Mouse (Mus musculus) CH12.LX (cell line): Measurements from ENCODE around the gene Fam178b. TPM values are rescaled to one million over a fixed set of nuclear protein-coding genes. Genes with fewer than 3 reads are reported as not detected.

Source experiments
- DNase-seq: peaks from one replicate; pipeline ENCODE4 v3.0.0-alpha.2; 2013; ENCODE audit errors: extremely low read depth
- H3K27ac ChIP-seq: 2 replicates; pipeline ENCODE4 v1.5.1; 2012; ENCODE audit warnings: low read depth, mild to moderate bottlenecking, control low read depth, moderate library complexity; ENCODE audit not compliant: insufficient read depth
- H3K27me3 ChIP-seq: replicated peaks from 2 replicates; pipeline ENCODE3; 2012; ENCODE audit warnings: inconsistent platforms
- H3K36me3 ChIP-seq, 2 experiments: replicated peaks in 1 of 2; 2 replicates each; pipeline versions ENCODE3 to v1.6.1; 2012; ENCODE audit warnings: inconsistent platforms in 1 of 2, low read length in 1 of 2, mild to moderate bottlenecking in 1 of 2, mixed read lengths in 1 of 2, moderate library complexity in 1 of 2; ENCODE audit not compliant: control insufficient read depth in 1 of 2, insufficient read depth in 1 of 2
- H3K4me1 ChIP-seq, 2 experiments: 2 replicates each; pipeline ENCODE4 v1.6.1; 2012; ENCODE audit warnings: inconsistent platforms in 1 of 2, moderate library complexity in 1 of 2; ENCODE audit not compliant: insufficient read depth in 2 of 2, control insufficient read depth in 1 of 2
- H3K4me2 ChIP-seq: 2 replicates; pipeline ENCODE4 v1.6.1; 2012; ENCODE audit warnings: low read depth, mild to moderate bottlenecking, control low read depth; ENCODE audit not compliant: poor library complexity, insufficient read depth, severe bottlenecking
- H3K4me3 ChIP-seq, 3 experiments: fragments of 150-350 bp in 1 of 3; sonication (generic) in 1 of 3; replicated peaks in 1 of 3; 2 replicates each; pipeline versions ENCODE3 to v1.5.1; 2011 to 2012; ENCODE audit warnings: low read depth in 2 of 3, low read length in 2 of 3, mild to moderate bottlenecking in 2 of 3, moderate library complexity in 2 of 3, control low read depth in 1 of 3, improper control_type of control experiment in 1 of 3, inconsistent platforms in 1 of 3, mixed read lengths in 1 of 3; ENCODE audit not compliant: poor library complexity in 1 of 3
- H3K79me2 ChIP-seq: replicated peaks from 2 replicates; pipeline ENCODE4 v1.6.1; 2012; ENCODE audit warnings: mild to moderate bottlenecking, moderate library complexity; ENCODE audit not compliant: control insufficient read depth, poor library complexity, insufficient read depth, severe bottlenecking; ENCODE audit errors: extremely low read depth
- H3K9ac ChIP-seq: 2 replicates; pipeline ENCODE4 v1.6.1; 2012; ENCODE audit warnings: low read depth, mild to moderate bottlenecking, control low read depth, moderate library complexity; ENCODE audit not compliant: insufficient read depth
- H3K9me3 ChIP-seq: replicated peaks from 2 replicates; pipeline ENCODE3; 2012; ENCODE audit warnings: low read length, inconsistent platforms, mixed read lengths
- BHLHE40 ChIP-seq: IDR thresholded peaks from 2 replicates; pipeline ENCODE4 v1.6.1; 2011; ENCODE audit warnings: mild to moderate bottlenecking, low read depth, low read length, improper control_type of control experiment
- CHD1 ChIP-seq: IDR thresholded peaks from 2 replicates; pipeline ENCODE4 v1.6.1; 2012; ENCODE audit warnings: low read depth, low read length, improper control_type of control experiment, inconsistent platforms
- EP300 ChIP-seq: IDR thresholded peaks from 2 replicates; pipeline ENCODE4 v1.6.1; 2011; ENCODE audit warnings: low read length, improper control_type of control experiment
- GABPA ChIP-seq: IDR thresholded peaks from 2 replicates; pipeline ENCODE4 v1.6.1; 2012; ENCODE audit warnings: low read depth, low read length, improper control_type of control experiment, inconsistent platforms; ENCODE audit not compliant: insufficient replicate concordance
- HCFC1 ChIP-seq: IDR thresholded peaks from 2 replicates; pipeline ENCODE4 v1.6.1; 2012; ENCODE audit warnings: low read depth, mild to moderate bottlenecking, inconsistent platforms, low read length, improper control_type of control experiment
- JUN ChIP-seq: IDR thresholded peaks from 2 replicates; pipeline ENCODE4 v1.6.1; 2011; ENCODE audit warnings: low read depth, mild to moderate bottlenecking, low read length, improper control_type of control experiment, moderate library complexity; ENCODE audit not compliant: insufficient read depth
- JUND ChIP-seq: conservative IDR thresholded peaks from 2 replicates; pipeline ENCODE4 v1.6.1; 2011; ENCODE audit warnings: low read depth, low read length, improper control_type of control experiment
- KAT2A ChIP-seq: IDR thresholded peaks from 2 replicates; pipeline ENCODE4 v1.6.1; 2012; ENCODE audit warnings: low read length, improper control_type of control experiment, inconsistent platforms; ENCODE audit not compliant: insufficient replicate concordance
- MAX ChIP-seq: IDR thresholded peaks from 2 replicates; pipeline ENCODE4 v1.6.1; 2011; ENCODE audit warnings: low read length, improper control_type of control experiment
- MAZ ChIP-seq: IDR thresholded peaks from 2 replicates; pipeline ENCODE4 v1.6.1; 2012; ENCODE audit warnings: low read depth, mild to moderate bottlenecking, inconsistent platforms, low read length, improper control_type of control experiment, moderate library complexity
- PAX5 ChIP-seq: IDR thresholded peaks from 2 replicates; pipeline ENCODE4 v1.6.1; 2012; ENCODE audit warnings: low read length, inconsistent platforms, mixed read lengths
- POLR2AphosphoS2 ChIP-seq: IDR thresholded peaks from 2 replicates; pipeline ENCODE4 v1.6.1; 2011; ENCODE audit warnings: low read depth, low read length, improper control_type of control experiment
- RAD21 ChIP-seq: IDR thresholded peaks from 2 replicates; pipeline ENCODE4 v1.6.1; 2011; ENCODE audit warnings: low read depth, mild to moderate bottlenecking, low read length, improper control_type of control experiment, moderate library complexity
- RCOR1 ChIP-seq: conservative IDR thresholded peaks from 2 replicates; pipeline ENCODE4 v1.6.1; 2012; ENCODE audit warnings: low read depth, mild to moderate bottlenecking, inconsistent platforms, low read length, improper control_type of control experiment
- SIN3A ChIP-seq: IDR thresholded peaks from 2 replicates; pipeline ENCODE4 v1.6.1; 2012; ENCODE audit warnings: low read length, improper control_type of control experiment, inconsistent platforms
- TBP ChIP-seq: conservative IDR thresholded peaks from 2 replicates; pipeline ENCODE4 v1.6.1; 2011; ENCODE audit warnings: low read depth, low read length, improper control_type of control experiment
- USF2 ChIP-seq: conservative IDR thresholded peaks from 2 replicates; pipeline ENCODE4 v1.6.1; 2011; ENCODE audit warnings: low read depth, low read length, improper control_type of control experiment
- ZC3H11A ChIP-seq: IDR thresholded peaks from 2 replicates; pipeline ENCODE4 v1.6.1; 2012; ENCODE audit warnings: low read depth, mild to moderate bottlenecking, inconsistent platforms, low read length, improper control_type of control experiment
- dilution Hi-C: fragments of 300-500 bp; cut with MboI; formaldehyde crosslinking; loops from 2 replicates; pipeline ENCODE4 v1.14.3; 2020; ENCODE audit warnings: low sequenced_read_pairs; ENCODE audit not compliant: extremely low pct_unique_long_range_greater_than_20kb, extremely low pct_ligation_motif_present
- in situ Hi-C: fragments of 300-500 bp; cut with MboI; formaldehyde crosslinking; loops from 3 replicates; pipeline ENCODE4 v1.14.3; 2019; ENCODE audit warnings: low sequenced_read_pairs, low pct_ligation_motif_present, low pct_unique_long_range_greater_than_20kb, mixed read lengths
- polyA plus RNA-seq: library from polyadenylated mRNA; unstranded; fragments of >175 nt; gene quantifications from 2 replicates; pipeline ENCODE4 v1.2.1, GENCODE M21; 2012; ENCODE audit warnings: low read depth; ENCODE audit not compliant: insufficient read length
- total RNA-seq, 2 experiments: library from RNA; depleted of rRNA; stranded (reverse); fragments of 300-350 nt in 1 of 2; fragments of >200 nt in 1 of 2; gene quantifications; 2 replicates each; pipeline ENCODE4 v1.2.3; 2012 to 2014

Gene Fam178b
- total and polyA plus RNA-seq, 3 experiments: 0.50 TPM; not detected in 2

GRCm38 (mm10) chr1:36680893-36681292 is 2.1 kb downstream of the Fam178b start:
- Histone ChIP-seq H3K9me3 (no peaks in the 10 kb centered on the region), H3K79me2 (no peaks in the 10 kb centered on the region), H3K27me3 (no peaks in the 10 kb centered on the region), H3K9ac (no peak overlapping the region), H3K4me2 (no peak overlapping the region), H3K27ac (no peak overlapping the region), H3K36me3 (no peaks in the 10 kb centered on the region), H3K4me3 (no peak overlapping the region), H3K4me1 (peaks cover 0 to 5% of the 10 kb centered on the region in 2 experiments; a peak in 1 of 4 replicates)
- no peak for DNase-seq
- TF ChIP-seq RAD21 (no peak), HCFC1 (no peak), EP300 (no peak), PAX5 (no peak), BHLHE40 (no peak), POLR2AphosphoS2 (no peak), KAT2A (no peak), TBP (no peak), RCOR1 (no peak), MAX (no peak), JUN (no peak), GABPA (no peak), USF2 (no peak)
- in situ Hi-C loops: no loop called here
- dilution Hi-C loops: no loop called here

DNA sequence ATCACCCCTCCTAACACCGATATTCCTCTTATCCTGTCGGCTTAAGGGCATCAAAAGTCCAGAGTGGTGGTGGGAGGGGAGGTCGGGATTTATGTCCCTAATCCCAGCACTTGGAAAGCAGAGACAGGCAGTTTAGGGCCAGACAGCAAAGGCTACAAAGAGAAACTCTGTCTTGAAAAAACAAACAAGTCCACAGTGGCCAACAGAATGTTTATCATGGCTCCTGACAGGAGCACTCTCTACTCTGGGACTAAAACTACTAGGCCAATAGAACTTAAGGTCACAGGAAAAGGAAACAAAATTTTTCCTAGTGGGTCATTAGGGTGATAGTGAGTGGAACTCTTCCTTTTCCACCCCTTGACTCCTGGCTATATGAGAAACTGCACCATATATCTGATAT is 8.0 kb downstream of the Fam178b start:
- in situ Hi-C loops: no loop called here
- TF ChIP-seq ZC3H11A (no peak), SIN3A (no peak), CHD1 (no peak), JUND (no peak), MAZ (no peak)
- dilution Hi-C loops: no loop called here

More for the DNA sequence above, 8.0 kb downstream of the Fam178b start:
- H3K9ac ChIP-seq: no peak overlapping the region
- no peak overlapping the region for H3K4me2 ChIP-seq
- no peak for DNase-seq
- no peaks in the 10 kb centered on the region for H3K9me3 ChIP-seq
- H3K4me1 ChIP-seq: no peaks in the 10 kb centered on the region
- H3K27ac ChIP-seq: no peak overlapping the region
- H3K79me2 ChIP-seq: no peaks in the 10 kb centered on the region
- H3K36me3 ChIP-seq: no peaks in the 10 kb centered on the region
- no peak overlapping the region for H3K4me3 ChIP-seq
- H3K27me3 ChIP-seq: no peaks in the 10 kb centered on the region
